Mouse (Mus musculus) ES-Bruce4 (cell line): ENCODE measurements around the gene Usp11. TPM values are rescaled to one million over a fixed set of nuclear protein-coding genes. Genes with fewer than 3 reads are reported as not detected.
A peak's percentile ranks its signal among the peaks of the same experiment; 100 is the strongest.
"Not testable (repeated sequence)": the region's sequence is repeated elsewhere in the genome, so short reads cannot be mapped to it uniquely, and the experiment has no call there.

ENCODE experiments used
- H3K27ac ChIP-seq: 2 replicates; pipeline ENCODE4 v1.5.1; 2012; ENCODE audit warnings: low read length, inconsistent platforms; ENCODE audit not compliant: insufficient read depth
- H3K27me3 ChIP-seq: 2 replicates; pipeline ENCODE4 v1.6.1; 2012; ENCODE audit warnings: mild to moderate bottlenecking, low read length, inconsistent platforms; ENCODE audit not compliant: control insufficient read depth, poor library complexity, insufficient read depth, severe bottlenecking
- H3K36me3 ChIP-seq: 2 replicates; pipeline ENCODE4 v1.6.1; 2012; ENCODE audit warnings: inconsistent platforms, mild to moderate bottlenecking, low read length, moderate library complexity; ENCODE audit not compliant: control insufficient read depth, poor library complexity, insufficient read depth, severe bottlenecking
- H3K4me1 ChIP-seq: one replicate; pipeline ENCODE4 v1.8.1; 2011; ENCODE audit warnings: low read length; ENCODE audit not compliant: control insufficient read depth, insufficient read depth
- H3K4me3 ChIP-seq: 2 replicates; pipeline ENCODE4 v1.5.1; 2011; ENCODE audit warnings: low read depth, mild to moderate bottlenecking, low read length
- H3K9ac ChIP-seq: 2 replicates; pipeline ENCODE4 v1.6.1; 2012; ENCODE audit warnings: low read depth, mild to moderate bottlenecking, inconsistent platforms; ENCODE audit not compliant: poor library complexity, severe bottlenecking
- H3K9me3 ChIP-seq: replicated peaks from 2 replicates; pipeline ENCODE4 v1.6.1; 2012; ENCODE audit warnings: mild to moderate bottlenecking, low read length, inconsistent platforms; ENCODE audit not compliant: control insufficient read depth, poor library complexity, insufficient read depth, severe bottlenecking
- CTCF ChIP-seq: IDR thresholded peaks from one replicate; pipeline ENCODE4 v1.8.1; 2011; ENCODE audit warnings: low read depth, low read length
- EP300 ChIP-seq: IDR thresholded peaks from 2 replicates; pipeline ENCODE4 v1.6.1; 2011; ENCODE audit warnings: low read depth, low read length; ENCODE audit not compliant: insufficient read depth
- POLR2A ChIP-seq: IDR thresholded peaks from one replicate; pipeline ENCODE4 v1.8.1; 2011; ENCODE audit warnings: low read length; ENCODE audit not compliant: insufficient read depth
- polyA plus RNA-seq: library from polyadenylated mRNA; stranded (reverse); fragments of >200 nt; gene quantifications from 2 replicates; pipeline ENCODE4 v1.2.4, GENCODE M21; 2011; ENCODE audit warnings: low read depth; ENCODE audit not compliant: missing spikeins, insufficient read depth, insufficient read length

Usp11 gene
- polyA plus RNA-seq, 1 experiment, result 50.9 TPM

GRCm38 (mm10) chrX:20695842-20696241 is 7.9 kb upstream of the Usp11 start:
- H3K4me1 ChIP-seq, result no peaks in the 10 kb centered on the region
- H3K9me3 ChIP-seq, result no peaks in the 10 kb centered on the region
- TF ChIP-seq POLR2A, result no peak
- no peak for TF ChIP-seq EP300
- TF ChIP-seq CTCF, result no peak
- peaks cover 37% of the 10 kb centered on the region for H3K36me3 ChIP-seq
- H3K27me3 ChIP-seq, result no peaks in the 10 kb centered on the region
- H3K9ac ChIP-seq, result no peak overlapping the region
- H3K4me3 ChIP-seq, result no peak overlapping the region
- H3K27ac ChIP-seq, result no peak overlapping the region

GRCm38 (mm10) chrX:20704295-20705082 is 783 bp downstream of the Usp11 start:
- TF ChIP-seq EP300, result no peak
- Histone ChIP-seq H3K36me3 (no peaks in the 10 kb centered on the region), H3K27ac (peak overlapping the region; percentile 82), H3K9ac (peak overlapping the region; percentile 70), H3K4me1 (no peaks in the 10 kb centered on the region), H3K9me3 (no peaks in the 10 kb centered on the region), H3K27me3 (no peaks in the 10 kb centered on the region), H3K4me3 (peak overlapping the region; percentile 100)

GRCm38 (mm10) chrX:20705083-20705402 is 1.3 kb downstream of the Usp11 start:
- Histone ChIP-seq H3K27ac (0 out of 2 replicates have a peak overlapping the region, but pooled peaks have one; percentile 36), H3K36me3 (no peaks in the 10 kb centered on the region), H3K9me3 (no peaks in the 10 kb centered on the region), H3K4me1 (no peaks in the 10 kb centered on the region), H3K27me3 (no peaks in the 10 kb centered on the region), H3K4me3 (no peak overlapping the region), H3K9ac (peak overlapping the region; percentile 70)
- TF ChIP-seq CTCF, result no peak
- TF ChIP-seq POLR2A, result no peak
- no peak for TF ChIP-seq EP300

DNA sequence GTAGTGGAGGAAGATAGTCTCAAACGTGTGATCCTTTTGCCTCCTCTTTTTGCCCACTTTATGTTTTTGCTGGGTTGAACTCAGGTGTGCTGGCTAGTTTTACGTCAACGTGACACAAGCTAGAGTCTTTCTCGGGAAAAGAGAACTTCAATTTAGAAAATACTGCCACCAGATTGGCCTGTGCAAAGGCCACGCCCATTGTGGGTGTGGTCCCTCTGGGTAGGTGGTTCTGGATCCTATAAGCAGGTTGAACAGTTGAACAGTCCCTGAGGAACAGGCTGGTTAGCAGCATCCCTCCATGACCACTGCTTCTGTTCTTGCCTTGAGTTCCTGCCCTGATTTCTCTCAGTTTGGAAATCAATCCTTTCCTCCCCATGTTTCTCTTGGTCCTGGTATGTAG is 25.0 kb downstream of the Usp11 start:
- Histone ChIP-seq H3K36me3 (no peaks in the 10 kb centered on the region), H3K4me3 (no peak overlapping the region), H3K9ac (no peak overlapping the region), H3K27ac (no peak overlapping the region; the same call in 1 of the 2 replicates), H3K4me1 (no peaks in the 10 kb centered on the region), H3K27me3 (no peaks in the 10 kb centered on the region), H3K9me3 (no peaks in the 10 kb centered on the region)
- no peak for TF ChIP-seq EP300
- TF ChIP-seq POLR2A, result no peak
- TF ChIP-seq CTCF, result no peak

- not testable (repeated sequence) for H3K4me3 ChIP-seq, H3K4me1 ChIP-seq, H3K27me3 ChIP-seq, H3K9me3 ChIP-seq, H3K36me3 ChIP-seq, H3K9ac ChIP-seq
- peak overlapping the region; percentile 28; the same call in 1 of the 2 replicates for H3K27ac ChIP-seq
These were observed 26.3 kb downstream of the Usp11 start for GRCm38 (mm10) chrX:20730048-20730447.

- Histone ChIP-seq H3K27ac (no peak overlapping the region), H3K36me3 (no peaks in the 10 kb centered on the region), H3K4me1 (no peaks in the 10 kb centered on the region), H3K27me3 (no peaks in the 10 kb centered on the region), H3K9ac (no peak overlapping the region), H3K4me3 (no peak overlapping the region), H3K9me3 (no peaks in the 10 kb centered on the region)
- TF ChIP-seq EP300, result no peak
- TF ChIP-seq POLR2A, result no peak
- TF ChIP-seq CTCF, result no peak
These were observed 32.8 kb downstream of the Usp11 start for GRCm38 (mm10) chrX:20736479-20736878.
